In the genomic region with DNA sequence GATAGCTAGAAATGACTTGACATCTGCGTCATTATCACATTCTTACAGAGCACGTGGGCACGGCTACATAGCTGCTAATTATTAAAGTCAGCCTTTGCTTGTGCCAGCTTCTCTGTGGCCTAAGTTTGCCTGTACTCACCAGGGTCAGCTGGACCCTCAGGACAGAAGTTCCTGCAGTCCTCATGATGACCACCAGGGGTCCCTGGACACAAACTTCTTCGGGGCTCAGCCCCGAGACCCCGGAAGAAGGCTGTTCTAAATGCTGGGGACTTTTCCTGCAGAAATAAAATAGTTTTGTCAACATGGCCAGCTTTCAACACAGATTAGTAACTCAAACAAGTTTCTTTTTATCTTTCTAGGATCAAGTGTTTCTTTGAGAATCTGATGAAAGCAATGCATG, we compare ENCODE assay signal across 9 mouse cellular contexts.
DNase-seq lines count a peak whose midpoint lies in the region; ATAC-seq lines count a peak whose summit lies in the region.
"Had no signal": no experiment of that assay in that cellular context is flagged by ENCODE, and none has a peak within 500 bp of the region (broad histone marks: within the 10 kb centered on the region; RNA-seq: fewer than 3 reads in every experiment).

No protein-coding gene starts in this region.

- WGBS in neural tube, embryonic 11.5 days = 31% methylated on average over 6 of the region's 6 CpGs

- H3K27me3 ChIP-seq in neural tube, embryonic 11.5 days (ENCODE audit: control insufficient read depth, insufficient read depth, low read length) = no peaks in the 10 kb centered on the region

- no peak overlapping the region for H3K4me3 ChIP-seq in neural tube, embryonic 11.5 days (ENCODE audit: low read depth, low read length)
- H3K4me3 ChIP-seq: limb, embryonic 12.5 days had no signal

- no peak overlapping the region for H3K9ac ChIP-seq in neural tube, embryonic 11.5 days (ENCODE audit: low read length)
- H3K9ac ChIP-seq: limb, embryonic 12.5 days had no signal

- H3K9me3 ChIP-seq in neural tube, embryonic 11.5 days (ENCODE audit: control insufficient read depth, low read length) = no peaks in the 10 kb centered on the region
- H3K9me3 ChIP-seq: limb, embryonic 12.5 days had no signal

- no peak overlapping the region for H3K27ac ChIP-seq in neural tube, embryonic 11.5 days (ENCODE audit: low read depth, low read length)
- H3K27ac ChIP-seq: limb, embryonic 12.5 days had no signal

- no peak for ATAC-seq in neural tube, embryonic 11.5 days (ENCODE audit: insufficient read depth, low FRiP score, low TSS enrichment)

- no peak overlapping the region for H3K4me2 ChIP-seq in neural tube, embryonic 11.5 days (ENCODE audit: low read depth)
- H3K4me2 ChIP-seq: limb, embryonic 12.5 days had no signal

- H3K36me3 ChIP-seq in neural tube, embryonic 11.5 days (ENCODE audit: control insufficient read depth, insufficient read depth, low read length) = no peaks in the 10 kb centered on the region
- H3K36me3 ChIP-seq: limb, embryonic 12.5 days had no signal

- no peaks in the 10 kb centered on the region for H3K4me1 ChIP-seq in neural tube, embryonic 11.5 days (ENCODE audit: control insufficient read depth, insufficient read depth, low read length)

- DNase-seq in gastrocnemius, postnatal 4 days (ENCODE audit: low spot score in 2 of 2) = peak; percentile 35 to 43
- no peak for DNase-seq in gastrocnemius, adult 8-10 months (ENCODE audit: low spot score in 2 of 2)
- peak; percentile 19 to 21 for DNase-seq in right cerebral cortex, adult 2 months (ENCODE audit: low spot score in 2 of 2)
- DNase-seq in right cerebral cortex, postnatal 25 days = no peak
- DNase-seq in brain, adult 2 months (ENCODE audit: low read depth, low spot score) = peak; percentile 23
- peak; percentile 54 for DNase-seq in induced T-regulatory cell, adult 2 months (ENCODE audit: low read depth)
- DNase-seq in neural tube, embryonic 11.5 days (ENCODE audit: low spot score) = peak; percentile 73
- DNase-seq in urinary bladder, adult 18-20 months (ENCODE audit: low spot score in 2 of 2) = no peak

Comparison
In these comparisons a context has a peak if more than half of its experiments do, and no peak if none do; other contexts are left out.
1. DNase-seq: peak in gastrocnemius, postnatal 4 days (2 of 2), right cerebral cortex, adult 2 months (2 of 2), brain, adult 2 months (single experiment), induced T-regulatory cell, adult 2 months (single experiment) and neural tube, embryonic 11.5 days (single experiment); none in gastrocnemius, adult 8-10 months (0 of 2), right cerebral cortex, postnatal 25 days (single experiment) and urinary bladder, adult 18-20 months (0 of 2).